Mouse (Mus musculus): ENCODE data around the gene Ddx50. TPM values are rescaled to one million over a fixed set of nuclear protein-coding genes. Genes with fewer than 3 reads are reported as not detected.
A peak's percentile ranks its signal among the peaks of the same experiment; 100 is the strongest.

Gene Ddx50
- 100 to 1,000 TPM; 141 to 143 TPM for total RNA-seq (2021)
- long read RNA-seq, experiment 1, transcript Ddx50-201 (15 exons, 2,535 nt) = major isoform, 8 of 40 reads
- long read RNA-seq, experiment 1, partial matches to known transcripts = 4 of 40 reads
- long read RNA-seq, experiment 1, other reads (novel, unspliced or antisense) = 27 of 40 reads
- long read RNA-seq, experiment 2, transcript Ddx50-204 (1 exons, 2,681 nt) = minor isoform, 7 of 117 reads
- long read RNA-seq, experiment 2, transcript Ddx50-201 (15 exons, 2,535 nt) = major isoform, 26 of 117 reads
- long read RNA-seq, experiment 2, partial matches to known transcripts = 3 of 117 reads
- long read RNA-seq, experiment 2, other reads (novel, unspliced or antisense) = 80 of 117 reads

- peak; percentile 94 to 97 for DNase-seq (ENCODE audit: low spot score in 2 of 2)
Observed at GRCm38 (mm10) chr10:62650881-62651810, at the start of gene Ddx50. Gene Ddx50 (minus strand): TSS chr10:62651218.

- DNase-seq (ENCODE audit: low spot score in 2 of 2) = no peak
Observed at GRCm38 (mm10) chr10:62692771-62693170, 41.8 kb upstream of the Ddx50 start.

GRCm38 (mm10) chr10:62692244-62692643 is 41.2 kb upstream of the Ddx50 start:
- no peak for DNase-seq (ENCODE audit: low spot score in 2 of 2)

GRCm38 (mm10) chr10:62687032-62687674 is 36.1 kb upstream of the Ddx50 start:
- DNase-seq (ENCODE audit: low spot score in 2 of 2) = no peak

- DNase-seq (ENCODE audit: low spot score in 2 of 2) = no peak
Observed at GRCm38 (mm10) chr10:62683043-62683442, 32.0 kb upstream of the Ddx50 start.

DNA sequence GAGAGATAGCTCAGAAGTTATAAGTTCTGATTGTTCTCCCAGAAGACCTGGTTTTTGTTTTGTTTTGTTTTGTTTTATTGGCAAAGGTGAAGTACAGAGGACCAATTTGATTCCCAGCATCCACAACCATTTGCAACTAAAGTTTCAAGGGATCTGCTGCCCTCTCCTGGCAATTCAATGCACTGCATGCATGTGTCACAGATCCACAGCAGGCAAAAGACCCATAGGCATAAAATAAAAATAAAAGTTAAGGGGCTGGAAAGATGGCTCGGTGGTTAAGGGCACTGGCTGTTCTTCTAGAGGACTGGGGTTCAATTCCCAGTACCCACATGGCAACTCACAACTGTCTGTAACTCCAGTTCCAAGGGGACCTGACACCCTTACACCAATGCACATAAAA is 28.8 kb upstream of the Ddx50 start:
- no peak for DNase-seq (ENCODE audit: low spot score in 2 of 2)

DNA sequence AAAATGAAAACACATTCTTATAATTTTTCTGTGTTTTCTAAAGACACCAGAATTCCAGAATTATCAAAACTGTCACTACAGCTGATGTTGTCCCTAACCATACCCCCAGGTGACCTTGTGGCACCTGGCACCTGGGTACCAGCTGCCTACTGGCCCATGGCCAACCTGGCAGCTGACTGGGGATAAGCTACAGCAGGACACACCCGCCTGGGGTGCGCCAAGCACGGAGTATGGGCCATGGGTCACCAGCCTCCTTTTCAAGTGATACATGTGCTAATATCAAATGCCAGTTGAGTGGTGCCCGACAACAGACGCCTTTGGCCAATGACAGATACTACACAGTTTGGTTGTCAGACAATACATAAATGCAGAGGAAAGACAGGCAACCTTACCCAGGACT is 26.3 kb upstream of the Ddx50 start:
- DNase-seq (ENCODE audit: low spot score in 2 of 2) = no peak

DNA sequence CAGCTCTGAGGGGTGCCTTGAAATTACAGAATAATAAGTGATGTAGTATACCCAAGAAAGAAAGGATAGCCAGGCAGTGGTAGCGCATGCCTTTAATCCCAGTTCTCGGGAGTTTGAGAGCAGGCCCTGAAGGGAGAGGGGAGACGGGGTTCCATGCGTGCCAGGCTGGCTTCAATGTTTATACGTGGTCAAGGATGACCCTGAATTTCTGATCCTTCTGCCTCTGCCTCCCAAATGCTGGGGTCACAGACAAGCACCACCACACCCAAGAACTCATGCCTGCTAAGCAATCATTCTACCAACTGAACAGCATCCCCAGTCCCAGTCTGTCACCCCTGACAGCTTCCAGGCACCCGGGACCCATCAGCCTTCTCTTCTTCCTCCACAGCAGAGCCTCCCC is 25.2 kb upstream of the Ddx50 start:
- DNase-seq (ENCODE audit: low spot score in 2 of 2) = no peak

- no peak for DNase-seq (ENCODE audit: low spot score in 2 of 2)
Observed at GRCm38 (mm10) chr10:62672359-62672758, 21.3 kb upstream of the Ddx50 start.

DNA sequence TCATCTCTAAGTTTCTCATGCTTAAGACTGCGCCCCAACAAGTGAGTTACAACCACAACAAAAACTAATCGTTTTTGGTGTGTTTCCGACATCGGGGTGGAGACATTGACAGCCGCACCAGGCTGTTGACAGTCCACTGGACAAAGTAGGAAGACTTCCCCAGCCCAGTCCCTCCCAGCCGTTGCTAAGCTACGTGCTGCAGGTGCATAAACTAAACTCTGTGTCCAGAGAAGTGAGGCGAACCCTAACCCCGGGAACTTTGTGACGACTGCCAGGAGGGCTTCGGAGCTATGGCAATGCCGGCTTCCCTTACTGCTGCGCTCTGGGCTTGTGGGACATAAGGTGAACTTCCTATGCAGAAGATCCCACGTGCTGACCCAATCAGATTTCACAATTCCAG is 18.2 kb upstream of the Ddx50 start:
- no peak for DNase-seq (ENCODE audit: low spot score in 2 of 2)

GRCm38 (mm10) chr10:62668463-62668862 is 17.4 kb upstream of the Ddx50 start:
- no peak for DNase-seq (ENCODE audit: low spot score in 2 of 2)

DNA sequence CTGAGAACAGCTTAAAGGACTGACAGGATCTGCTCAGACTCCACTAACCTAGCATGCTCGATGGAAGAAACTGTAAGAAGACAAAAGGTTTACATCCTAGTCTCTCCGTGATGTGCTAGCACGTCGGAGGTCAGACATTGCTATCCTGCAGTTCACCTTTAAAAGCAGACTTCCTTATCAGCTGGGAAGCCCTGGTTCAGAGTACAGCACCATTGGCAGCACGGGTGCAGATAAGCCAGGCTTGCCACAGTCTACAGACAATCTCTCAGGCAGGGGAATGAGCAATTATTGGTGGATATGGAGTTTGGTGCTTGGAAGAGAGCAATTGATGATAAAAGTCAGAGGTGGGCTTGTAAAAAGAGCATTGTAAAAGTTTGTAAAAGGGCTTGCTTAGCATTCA is 17.0 kb upstream of the Ddx50 start:
- no peak for DNase-seq (ENCODE audit: low spot score in 2 of 2)

DNA sequence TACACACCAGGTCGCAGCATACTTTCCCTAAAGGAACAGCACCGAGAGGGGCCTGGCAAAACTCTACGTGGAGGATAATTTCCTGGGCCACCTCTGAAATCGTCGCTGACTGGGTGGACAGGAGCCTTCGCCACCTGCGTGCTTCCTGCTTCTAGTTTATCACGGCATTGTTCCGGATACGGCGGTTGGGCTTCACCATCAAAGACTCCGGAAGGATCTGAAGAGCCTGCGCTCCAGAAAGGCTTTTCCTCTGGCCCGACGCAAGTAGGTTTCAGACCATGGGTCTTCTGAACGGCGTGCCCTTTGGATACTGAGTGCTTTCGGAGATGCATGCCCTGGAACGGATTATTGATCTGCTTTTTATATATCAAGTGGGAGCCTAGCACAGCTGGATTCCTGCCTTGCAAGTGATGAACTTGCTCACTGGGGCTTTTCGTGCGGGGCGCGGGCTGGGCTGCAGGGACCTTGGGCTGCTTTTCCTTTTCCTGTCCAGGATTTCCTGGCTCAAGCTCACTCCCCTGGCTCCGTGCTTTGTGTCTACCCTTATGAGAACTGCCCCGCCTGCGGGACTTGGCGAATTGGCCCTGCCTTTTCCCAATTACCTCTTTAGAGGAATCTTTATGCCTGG is 14.1 kb upstream of the Ddx50 start:
- peak in 1 of 2 experiments; percentile 23 for DNase-seq (ENCODE audit: low spot score in 2 of 2)

- DNase-seq (ENCODE audit: low spot score in 2 of 2) = no peak
Observed at GRCm38 (mm10) chr10:62664171-62664570, 13.2 kb upstream of the Ddx50 start.

- no peak for DNase-seq (ENCODE audit: low spot score in 2 of 2)
Observed at GRCm38 (mm10) chr10:62656711-62657110, 5.7 kb upstream of the Ddx50 start.

GRCm38 (mm10) chr10:62651961-62652360 is 943 bp upstream of the Ddx50 start:
- DNase-seq (ENCODE audit: low spot score in 2 of 2) = no peak

DNA sequence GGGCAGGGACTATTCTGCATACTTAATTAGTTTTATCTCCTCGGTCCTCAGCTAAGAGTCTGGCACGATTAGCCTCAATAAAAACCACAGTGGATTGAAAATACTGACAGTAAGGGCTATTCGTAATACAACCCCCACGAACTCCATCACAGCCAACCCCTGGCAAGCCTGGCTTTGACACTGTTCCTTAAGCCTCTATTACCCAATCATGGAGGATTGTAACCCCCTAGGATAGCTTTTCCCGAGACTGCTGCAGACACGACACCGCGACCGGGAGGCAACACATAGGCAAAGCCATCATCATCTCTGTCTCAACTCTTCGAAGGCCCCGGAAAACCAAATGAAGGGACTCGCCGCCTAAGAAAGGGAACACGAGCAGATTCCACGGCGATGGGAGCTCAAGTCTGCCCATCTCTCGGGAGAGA is 648 bp downstream of the Ddx50 start:
- no peak for DNase-seq (ENCODE audit: low spot score in 2 of 2)

GRCm38 (mm10) chr10:62604161-62604560 is 46.9 kb downstream of the Ddx50 start:
- no peak for DNase-seq (ENCODE audit: low spot score in 2 of 2)

DNA sequence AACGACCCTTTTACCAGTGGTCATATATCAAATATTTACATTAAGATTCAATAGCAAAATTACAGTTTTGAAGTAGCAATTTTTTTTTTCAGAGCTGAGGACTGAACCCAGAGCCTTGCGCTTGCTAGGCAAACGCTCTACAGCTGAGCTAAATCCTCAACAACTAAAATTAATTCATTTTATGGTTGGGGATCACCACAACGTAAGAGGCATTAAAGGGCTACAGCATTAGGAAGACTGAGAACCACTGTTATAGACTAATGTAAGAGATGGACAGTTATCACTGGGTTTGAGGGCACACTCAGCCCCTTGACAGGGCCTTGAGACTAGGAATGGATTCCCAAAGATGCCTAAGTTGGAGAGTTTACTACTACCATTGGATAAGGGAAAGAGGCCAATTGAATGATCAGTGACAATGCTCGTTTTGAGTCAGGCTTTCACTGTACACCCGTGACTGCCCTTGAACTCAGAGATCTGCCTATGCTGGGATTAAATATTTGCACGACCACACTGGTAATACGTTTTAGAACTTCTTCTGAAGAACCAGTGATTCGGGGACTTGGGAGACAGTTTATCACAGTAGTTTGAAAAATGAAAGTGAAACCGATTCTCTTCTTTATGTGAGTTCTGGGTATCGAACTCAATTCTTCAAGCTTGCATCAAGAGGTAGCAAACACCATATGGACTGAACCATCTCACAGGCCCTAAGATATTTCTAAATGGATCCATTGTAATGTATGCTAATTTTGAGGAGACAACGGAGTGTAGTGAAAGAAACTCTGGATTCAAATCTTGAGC is 47.6 kb downstream of the Ddx50 start:
- no peak for DNase-seq (ENCODE audit: low spot score in 2 of 2)
